ENCODE assay signal across 23 mouse cellular contexts in the genomic region with DNA sequence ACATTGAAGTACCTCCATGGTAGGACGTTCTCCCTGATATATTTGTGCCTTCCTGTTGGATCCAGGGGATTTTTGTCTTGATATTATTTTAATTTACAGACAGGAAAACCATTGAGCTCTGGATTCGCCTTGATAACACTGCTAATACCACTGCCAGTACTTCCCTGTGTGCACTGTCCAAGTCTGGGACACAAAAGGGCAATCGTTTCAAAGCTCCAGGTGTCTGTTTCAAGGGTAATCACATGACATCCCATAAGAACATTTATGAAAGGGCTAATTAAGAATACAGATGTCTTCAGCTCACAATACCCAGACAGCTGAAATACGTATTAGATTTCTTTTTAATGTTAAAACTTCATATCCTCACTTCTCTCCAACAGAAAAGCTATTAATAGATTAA.
DNase-seq lines count a peak whose midpoint lies in the region; ATAC-seq lines count a peak whose summit lies in the region.
"Had no signal": no experiment of that assay in that cellular context is flagged by ENCODE, and none has a peak within 500 bp of the region (broad histone marks: within the 10 kb centered on the region; RNA-seq: fewer than 3 reads in every experiment).

No protein-coding gene starts in this region.

- 51% methylated on average over 4 of the region's 4 CpGs for WGBS in heart, embryonic 12.5 days

- H3K9me3 ChIP-seq in heart, embryonic 12.5 days (replicated peaks), result no peaks in the 10 kb centered on the region
- H3K9me3 ChIP-seq: embryonic facial prominence, embryonic 13.5 days; forebrain, embryonic 10.5 days; forebrain, embryonic 13.5 days had no signal

- H3K4me2 ChIP-seq in heart, embryonic 12.5 days, result no peak overlapping the region
- H3K4me2 ChIP-seq: embryonic facial prominence, embryonic 13.5 days; forebrain, embryonic 13.5 days; hindbrain, embryonic 14.5 days had no signal

- H3K9ac ChIP-seq in heart, embryonic 12.5 days, result no peak overlapping the region
- H3K9ac ChIP-seq: embryonic facial prominence, embryonic 13.5 days; forebrain, embryonic 13.5 days; hindbrain, embryonic 14.5 days had no signal

- no peak overlapping the region for H3K27ac ChIP-seq in heart, embryonic 12.5 days (ENCODE audit: poor library complexity, severe bottlenecking)
- H3K27ac ChIP-seq: embryonic facial prominence, embryonic 13.5 days; forebrain, embryonic 10.5 days; forebrain, embryonic 13.5 days; hindbrain, embryonic 14.5 days; hindbrain, postnatal 0 days had no signal

- H3K27me3 ChIP-seq in heart, embryonic 12.5 days (replicated peaks), result no peaks in the 10 kb centered on the region
- H3K27me3 ChIP-seq: embryonic facial prominence, embryonic 13.5 days; forebrain, embryonic 13.5 days had no signal

- H3K4me1 ChIP-seq in heart, embryonic 12.5 days (replicated peaks), result no peaks in the 10 kb centered on the region
- H3K4me1 ChIP-seq: embryonic facial prominence, embryonic 13.5 days; forebrain, embryonic 10.5 days; forebrain, embryonic 13.5 days had no signal

- peak; percentile 15 for DNase-seq in gastrocnemius, postnatal 25 days
- no peak for DNase-seq in gastrocnemius, adult 8-10 months (ENCODE audit: low spot score in 2 of 2)
- DNase-seq in heart, adult 9 months (ENCODE audit: low spot score in 2 of 2), result peak; percentile 32 to 82
- peak; percentile 23 for DNase-seq in heart, postnatal 25 days (ENCODE audit: low spot score)
- peak; percentile 18 for DNase-seq in skeletal muscle tissue, adult 2 months (ENCODE audit: low read depth, low spot score)
- DNase-seq: adrenal gland, adult 2 months; adrenal gland, postnatal 14 days; cerebellum, adult 11 months; cerebellum, adult 2 months; cerebellum, adult 9-11 months; cerebellum, postnatal 25 days; kidney, adult 18-20 months; kidney, adult 9 months had no signal

- intact Hi-C loops in heart, postnatal 25 days (cut with DNase I), result no loop called here

- H3K4me3 ChIP-seq in heart, embryonic 12.5 days, result no peak overlapping the region
- H3K4me3 ChIP-seq: embryonic facial prominence, embryonic 13.5 days; forebrain, embryonic 10.5 days; forebrain, embryonic 13.5 days had no signal

- no peaks in the 10 kb centered on the region for H3K36me3 ChIP-seq in heart, embryonic 12.5 days
- H3K36me3 ChIP-seq: embryonic facial prominence, embryonic 13.5 days; forebrain, embryonic 10.5 days had no signal

- no peak for ATAC-seq in heart, embryonic 12.5 days (ENCODE audit: insufficient number of reproducible peaks, low FRiP score)
- ATAC-seq: CD4-positive, CD25-positive, alpha-beta regulatory T cell, adult 4 months; forebrain, embryonic 13.5 days; forebrain, embryonic 16.5 days; hindbrain, postnatal 0 days; inflammation-experienced regulatory T-cells, adult 6 months; intestine, embryonic 16.5 days had no signal

Comparison
In these comparisons a context has a peak if more than half of its experiments do, and no peak if none do; other contexts are left out.
1. DNase-seq: peak in gastrocnemius, postnatal 25 days (single experiment), heart, adult 9 months (2 of 2), heart, postnatal 25 days (single experiment) and skeletal muscle tissue, adult 2 months (single experiment); none in gastrocnemius, adult 8-10 months (0 of 2).